Mouse (Mus musculus): Measurements from ENCODE around the gene Fbxo41.

GRCm38 (mm10) chr6:85472542-85472941 lies 30.3 kb downstream of the Fbxo41 start:
- TF ChIP-seq ZNF384 (IDR thresholded peaks at IDR 0.05; ENCODE audit: low read depth, low read length) (no peak), MAFK (IDR thresholded peaks at IDR 0.05; ENCODE audit: insufficient read depth, low read depth, low read length) (no peak)

Data from ES-E14 (cell line).